Mouse (Mus musculus): ENCODE measurements around the gene Dcun1d2.

DNA sequence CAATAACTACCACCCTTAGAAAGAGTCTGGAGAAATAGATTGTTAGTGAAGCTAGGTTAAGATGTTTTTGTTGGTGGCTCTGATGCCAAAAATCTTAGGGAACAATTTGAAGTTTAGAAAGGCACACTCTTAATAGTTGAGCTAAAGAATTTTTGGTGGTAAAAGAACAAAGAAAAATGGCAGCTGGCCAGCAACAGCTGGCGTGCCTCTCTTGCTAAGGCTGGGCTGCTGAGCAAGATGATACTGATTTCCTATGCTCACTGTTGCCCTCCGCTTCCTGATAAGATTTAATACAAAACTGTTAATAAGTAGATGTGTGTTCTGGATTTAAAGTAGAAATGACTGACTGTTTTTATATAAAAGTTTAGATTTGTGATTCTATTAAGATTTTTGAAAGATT, 20.4 kb downstream of the Dcun1d2 start:
- TF ChIP-seq CTCF (IDR thresholded peaks at IDR 0.05; ENCODE audit: low read depth) (no peak), EP300 (IDR thresholded peaks at IDR 0.05; ENCODE audit: low read depth) (no peak)
